Mouse (Mus musculus): Measurements from ENCODE around the gene Kyat1. TPM values are rescaled to one million over a fixed set of nuclear protein-coding genes. Genes with fewer than 3 reads are reported as not detected.

Kyat1 gene
- polyA plus RNA-seq (2016; fragmentation: Nextera tagmentation; extraction: Ambion mirVana), result 12.8 and 17.2 TPM in 2 replicates

GRCm38 (mm10) chr2:30205629-30206357 is at the start of gene Kyat1:
Gene Kyat1 (minus strand): TSS chr2:30205847.
- under 1% methylated on average over 44 of the region's 44 CpGs for WGBS
- peak; percentile 98 for DNase-seq (ENCODE audit: low spot score)

GRCm38 (mm10) chr2:30253809-30254208 is 48.2 kb upstream of the Kyat1 start:
- Histone ChIP-seq H3K27me3 (ENCODE audit: insufficient read depth, poor library complexity, severe bottlenecking) (no peaks in the 10 kb centered on the region), H3K36me3 (peaks cover 85% of the 10 kb centered on the region), H3K4me1 (peaks cover 34% of the 10 kb centered on the region), H3K27ac (no peak overlapping the region), H3K9me3 (no peaks in the 10 kb centered on the region), H3K4me3 (no peak overlapping the region)
- DNase-seq (ENCODE audit: low spot score), result no peak
- 68% methylated on average over 5 of the region's 5 CpGs for WGBS

More at GRCm38 (mm10) chr2:30205629-30206357, at the start of gene Kyat1:
- Histone ChIP-seq H3K4me3 (peak within 1 kb of the TSS; percentile 69), H3K27ac (peak within 1 kb of the TSS; percentile 87), H3K4me1 (peaks cover 19% of the 10 kb centered on the region), H3K27me3 (ENCODE audit: insufficient read depth, poor library complexity, severe bottlenecking) (no peaks in the 10 kb centered on the region), H3K9me3 (no peaks in the 10 kb centered on the region), H3K36me3 (no peaks in the 10 kb centered on the region)

- 85% methylated on average over 3 of the region's 3 CpGs for WGBS
- peaks cover 85% of the 10 kb centered on the region for H3K36me3 ChIP-seq
- no peak overlapping the region for H3K4me3 ChIP-seq
- H3K27me3 ChIP-seq (ENCODE audit: insufficient read depth, poor library complexity, severe bottlenecking), result no peaks in the 10 kb centered on the region
- no peaks in the 10 kb centered on the region for H3K9me3 ChIP-seq
- no peak overlapping the region for H3K27ac ChIP-seq
- DNase-seq (ENCODE audit: low spot score), result no peak
- peaks cover 23% of the 10 kb centered on the region for H3K4me1 ChIP-seq
Measured at GRCm38 (mm10) chr2:30252521-30252920, 46.9 kb upstream of the Kyat1 start.

GRCm38 (mm10) chr2:30251417-30252104 is 45.9 kb upstream of the Kyat1 start:
- DNase-seq (ENCODE audit: low spot score), result no peak
- Histone ChIP-seq H3K36me3 (peaks cover 80% of the 10 kb centered on the region), H3K27ac (peak overlapping the region; percentile 62; the same call in 1 of the 2 replicates), H3K4me1 (peaks cover 23% of the 10 kb centered on the region), H3K4me3 (no peak overlapping the region), H3K9me3 (no peaks in the 10 kb centered on the region), H3K27me3 (ENCODE audit: insufficient read depth, poor library complexity, severe bottlenecking) (no peaks in the 10 kb centered on the region)
- WGBS, result 65% methylated on average over 5 of the region's 5 CpGs

DNA sequence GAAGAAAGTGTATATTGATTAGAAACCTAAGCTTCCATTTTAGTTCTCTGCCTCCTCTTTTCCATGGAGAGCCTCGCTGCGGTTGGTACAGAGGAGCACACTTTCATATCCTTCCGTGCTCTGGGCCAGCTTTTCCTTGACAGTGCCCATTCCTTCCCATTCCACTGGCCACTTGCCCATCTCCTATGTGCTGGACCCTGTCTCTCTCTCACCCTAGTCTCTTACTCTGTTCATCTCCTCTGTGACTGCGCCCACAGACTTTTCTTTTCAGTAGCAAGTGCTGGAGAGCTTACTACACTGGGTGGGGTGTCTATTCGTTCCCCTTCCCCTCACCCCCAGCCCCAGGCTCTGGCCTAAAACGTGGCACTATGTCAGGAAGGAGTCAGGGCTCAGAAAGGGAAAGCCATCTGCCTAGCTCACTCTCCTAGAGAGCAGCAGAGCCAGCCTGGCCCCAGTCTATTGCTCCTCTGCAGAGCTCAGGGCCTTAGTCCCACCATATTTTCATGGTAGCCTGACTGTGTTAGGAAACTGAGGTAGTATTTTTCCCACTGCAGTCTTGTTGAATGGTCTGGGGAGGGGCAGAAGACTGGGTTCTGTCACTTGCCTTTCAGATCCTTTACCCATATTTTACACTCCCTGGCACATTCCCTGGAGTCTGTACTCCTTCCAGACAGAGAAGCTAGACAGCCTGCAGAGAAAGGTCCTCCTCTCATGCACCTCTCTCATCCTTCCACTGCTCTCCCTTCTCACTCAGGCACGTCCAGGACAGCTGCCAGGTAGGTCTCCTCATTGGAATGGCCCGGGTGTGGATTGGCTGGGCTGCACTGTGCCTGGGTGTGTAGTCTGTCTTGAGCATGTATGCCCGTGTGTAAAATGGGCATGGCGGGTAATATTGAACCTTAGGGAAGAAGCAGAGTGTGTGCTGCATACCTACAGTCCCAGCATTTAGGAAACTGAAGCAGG is 44.8 kb upstream of the Kyat1 start:
- H3K36me3 ChIP-seq, result peaks cover 71% of the 10 kb centered on the region
- H3K4me3 ChIP-seq, result no peak overlapping the region
- WGBS, result 87% methylated on average over 10 of the region's 10 CpGs
- no peak overlapping the region for H3K27ac ChIP-seq
- H3K4me1 ChIP-seq, result peaks cover 23% of the 10 kb centered on the region
- no peaks in the 10 kb centered on the region for H3K27me3 ChIP-seq (ENCODE audit: insufficient read depth, poor library complexity, severe bottlenecking)
- no peak for DNase-seq (ENCODE audit: low spot score)
- H3K9me3 ChIP-seq, result no peaks in the 10 kb centered on the region

- Histone ChIP-seq H3K4me1 (peaks cover 23% of the 10 kb centered on the region), H3K4me3 (no peak overlapping the region), H3K36me3 (peaks cover 73% of the 10 kb centered on the region), H3K27me3 (ENCODE audit: insufficient read depth, poor library complexity, severe bottlenecking) (no peaks in the 10 kb centered on the region), H3K9me3 (no peaks in the 10 kb centered on the region), H3K27ac (no peak overlapping the region)
- 98% methylated on average over 3 of the region's 3 CpGs for WGBS
- DNase-seq (ENCODE audit: low spot score), result no peak
Measured at GRCm38 (mm10) chr2:30249182-30249581, 43.5 kb upstream of the Kyat1 start.

GRCm38 (mm10) chr2:30247681-30248080 is 42.0 kb upstream of the Kyat1 start:
- Histone ChIP-seq H3K27me3 (ENCODE audit: insufficient read depth, poor library complexity, severe bottlenecking) (no peaks in the 10 kb centered on the region), H3K4me1 (peaks cover 23% of the 10 kb centered on the region), H3K36me3 (peaks cover 77% of the 10 kb centered on the region), H3K9me3 (no peaks in the 10 kb centered on the region), H3K4me3 (no peak overlapping the region), H3K27ac (no peak overlapping the region)
- no peak for DNase-seq (ENCODE audit: low spot score)
- 82% methylated on average over 4 of the region's 4 CpGs for WGBS

- no peaks in the 10 kb centered on the region for H3K9me3 ChIP-seq
- peaks cover 77% of the 10 kb centered on the region for H3K36me3 ChIP-seq
- DNase-seq (ENCODE audit: low spot score), result no peak
- H3K4me1 ChIP-seq, result peaks cover 21% of the 10 kb centered on the region
- H3K27me3 ChIP-seq (ENCODE audit: insufficient read depth, poor library complexity, severe bottlenecking), result no peaks in the 10 kb centered on the region
- H3K27ac ChIP-seq, result no peak overlapping the region
- no peak overlapping the region for H3K4me3 ChIP-seq
- WGBS, result 91% methylated on average over 5 of the region's 5 CpGs
Measured at GRCm38 (mm10) chr2:30247036-30247435, 41.4 kb upstream of the Kyat1 start.

DNA sequence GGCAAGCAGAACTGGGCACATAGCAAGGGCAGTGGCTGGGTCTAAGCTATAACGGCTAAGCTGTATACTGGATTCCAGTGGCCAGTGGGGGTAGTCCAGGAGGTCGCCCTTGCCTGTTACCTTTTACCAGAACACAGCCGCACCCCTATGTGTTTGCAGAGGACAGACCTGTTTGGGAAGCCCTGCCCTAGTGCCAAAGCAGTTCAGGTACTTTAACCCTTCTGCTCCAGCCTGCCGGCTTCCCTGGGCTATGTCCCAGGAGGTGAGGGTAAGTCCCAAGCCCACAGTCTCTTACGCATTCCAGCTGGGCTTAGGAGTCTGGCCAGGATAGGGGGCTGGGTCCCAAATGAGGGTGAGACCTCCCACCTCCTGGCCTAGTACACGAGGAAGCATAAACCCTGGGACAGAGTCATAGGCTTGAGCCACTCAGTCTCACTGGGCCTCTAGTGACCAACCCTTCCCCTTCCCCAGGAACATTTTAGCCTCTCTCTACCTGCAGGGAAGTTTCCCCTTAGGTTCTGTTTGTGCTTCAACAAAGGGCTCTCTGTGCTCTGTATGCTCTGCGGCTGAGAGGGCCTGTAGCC is 39.0 kb upstream of the Kyat1 start:
- no peaks in the 10 kb centered on the region for H3K9me3 ChIP-seq
- peaks cover 29% of the 10 kb centered on the region for H3K4me1 ChIP-seq
- peaks cover 80% of the 10 kb centered on the region for H3K36me3 ChIP-seq
- H3K4me3 ChIP-seq, result no peak overlapping the region
- no peak overlapping the region for H3K27ac ChIP-seq
- DNase-seq (ENCODE audit: low spot score), result no peak
- no peaks in the 10 kb centered on the region for H3K27me3 ChIP-seq (ENCODE audit: insufficient read depth, poor library complexity, severe bottlenecking)
- 74% methylated on average over 7 of the region's 7 CpGs for WGBS

DNA sequence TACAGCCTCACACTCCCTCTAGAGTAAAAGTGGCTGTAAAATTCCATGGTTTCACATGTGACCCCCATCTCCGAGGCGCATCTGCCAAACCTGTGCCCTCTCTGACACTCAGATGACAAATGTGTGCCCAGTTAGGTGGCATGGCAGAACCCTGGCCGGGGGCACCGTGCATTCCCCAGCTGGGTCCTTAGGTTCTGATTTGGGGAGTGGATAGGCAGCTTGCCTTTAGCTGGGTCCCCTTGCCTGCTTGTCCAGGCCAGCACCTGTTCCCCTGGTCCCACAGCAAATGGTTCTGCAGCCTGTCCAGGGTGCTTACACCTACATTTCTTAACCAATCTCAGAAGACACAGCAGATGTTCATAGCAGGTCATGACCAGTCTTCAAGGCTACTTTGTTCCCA is 37.7 kb upstream of the Kyat1 start:
- H3K27me3 ChIP-seq (ENCODE audit: insufficient read depth, poor library complexity, severe bottlenecking), result no peaks in the 10 kb centered on the region
- peaks cover 69% of the 10 kb centered on the region for H3K36me3 ChIP-seq
- no peaks in the 10 kb centered on the region for H3K9me3 ChIP-seq
- peaks cover 42% of the 10 kb centered on the region for H3K4me1 ChIP-seq
- DNase-seq (ENCODE audit: low spot score), result no peak
- no peak overlapping the region for H3K27ac ChIP-seq
- WGBS, result 96% methylated on average over 4 of the region's 4 CpGs
- no peak overlapping the region for H3K4me3 ChIP-seq

DNA sequence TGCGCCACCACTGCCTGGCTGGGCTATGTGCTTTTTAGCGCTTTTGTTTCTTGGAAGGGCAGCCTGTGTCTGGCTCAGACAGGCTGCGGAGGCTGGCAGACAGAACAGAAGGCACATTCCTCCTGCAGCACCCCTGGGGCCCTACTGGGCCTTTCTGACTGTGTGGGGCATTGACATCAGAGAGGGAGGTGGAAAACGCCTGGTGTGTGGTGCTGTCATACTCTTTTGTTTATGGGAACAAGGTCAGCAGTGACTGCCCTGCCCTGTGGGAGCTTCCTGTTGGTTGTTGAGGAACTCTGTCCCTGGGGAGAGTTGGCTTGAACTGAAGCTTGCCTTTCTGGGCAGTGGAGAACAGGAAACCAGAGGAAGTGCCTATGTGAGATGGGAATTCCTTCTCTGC is 36.9 kb upstream of the Kyat1 start:
- no peak overlapping the region for H3K4me3 ChIP-seq
- H3K36me3 ChIP-seq, result peaks cover 60% of the 10 kb centered on the region
- DNase-seq (ENCODE audit: low spot score), result no peak
- no peaks in the 10 kb centered on the region for H3K27me3 ChIP-seq (ENCODE audit: insufficient read depth, poor library complexity, severe bottlenecking)
- 48% methylated on average over 4 of the region's 4 CpGs for WGBS
- H3K4me1 ChIP-seq, result peaks cover 42% of the 10 kb centered on the region
- no peaks in the 10 kb centered on the region for H3K9me3 ChIP-seq
- H3K27ac ChIP-seq, result peak overlapping the region; percentile 49; the same call in 1 of the 2 replicates

DNA sequence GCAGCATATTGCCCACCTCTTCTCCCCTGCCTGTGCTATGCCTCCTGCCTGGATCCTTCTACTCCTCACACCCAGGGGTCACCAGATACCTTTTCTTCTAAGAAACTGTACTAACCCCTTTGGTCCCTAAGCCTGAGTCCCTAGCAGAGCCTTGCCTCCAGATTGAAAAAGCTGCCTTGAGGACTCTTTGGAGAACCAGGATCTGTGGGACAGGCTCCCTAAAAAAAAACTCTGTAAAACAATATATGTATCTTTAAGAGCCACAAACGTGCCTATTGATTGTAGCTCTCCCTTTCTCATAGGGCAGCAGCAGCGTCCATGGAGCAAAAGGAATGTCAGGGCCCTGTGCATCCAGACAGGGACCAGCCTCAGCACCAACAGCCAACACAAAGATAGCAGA is 34.6 kb upstream of the Kyat1 start, which contains the start of gene Gm28035:
TSS of gene Gm28035 (plus strand) at position 301 of the 400 bp plus-strand sequence.
- H3K27ac ChIP-seq, result peak within 1 kb of the TSS; percentile 94; the same call in 1 of the 2 replicates
- peaks cover 51% of the 10 kb centered on the region for H3K4me1 ChIP-seq

More for the DNA sequence above, 34.6 kb upstream of the Kyat1 start, which contains the start of gene Gm28035:
- DNase-seq (ENCODE audit: low spot score), result no peak
- 82% methylated on average over 2 of the region's 2 CpGs for WGBS
- H3K36me3 ChIP-seq, result peaks cover 53% of the 10 kb centered on the region
- no peaks in the 10 kb centered on the region for H3K27me3 ChIP-seq (ENCODE audit: insufficient read depth, poor library complexity, severe bottlenecking)
- H3K9me3 ChIP-seq, result no peaks in the 10 kb centered on the region
- H3K4me3 ChIP-seq, result peak within 1 kb of the TSS; percentile 77
